Mouse (Mus musculus): ENCODE data around the gene Plpp7.

The Plpp7 gene

DNA sequence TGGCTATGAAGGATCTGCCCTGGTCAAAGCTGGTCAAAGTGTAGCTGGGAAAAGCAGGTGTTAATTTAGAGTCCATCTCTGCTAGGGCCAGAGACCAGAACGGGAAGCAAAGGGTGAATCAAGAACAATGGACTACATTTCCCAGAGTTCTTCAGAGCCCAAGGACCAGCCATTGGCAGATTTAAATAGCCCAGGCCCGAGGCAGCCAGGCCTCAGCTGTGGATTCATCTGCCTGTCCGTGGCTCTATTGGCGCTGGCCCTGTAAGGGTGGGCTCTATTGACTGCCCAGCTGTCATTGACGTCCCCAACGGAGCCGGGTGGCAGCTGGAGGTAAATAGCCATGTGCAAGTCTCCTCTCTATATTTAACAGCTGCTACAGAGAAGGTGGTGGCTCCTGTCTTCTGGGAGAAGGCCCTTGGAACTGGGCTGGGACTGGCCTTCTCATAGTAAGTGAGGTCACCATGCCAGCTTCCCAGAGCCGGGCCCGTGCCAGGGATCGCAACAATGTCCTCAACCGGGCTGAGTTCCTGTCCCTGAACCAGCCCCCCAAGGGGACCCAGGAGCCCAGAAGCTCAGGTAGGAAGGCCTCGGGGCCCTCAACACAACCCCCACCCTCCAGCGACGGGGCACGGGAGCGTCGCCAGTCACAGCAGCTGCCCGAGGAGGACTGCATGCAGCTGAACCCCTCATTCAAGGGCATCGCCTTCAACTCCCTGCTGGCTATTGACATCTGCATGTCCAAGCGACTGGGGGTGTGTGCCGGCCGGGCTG, at the start of gene Plpp7:
Gene Plpp7, plus strand, starts transcription at position 178 of the 771 bp plus-strand sequence.
- DNase-seq = peak; percentile 91

DNA sequence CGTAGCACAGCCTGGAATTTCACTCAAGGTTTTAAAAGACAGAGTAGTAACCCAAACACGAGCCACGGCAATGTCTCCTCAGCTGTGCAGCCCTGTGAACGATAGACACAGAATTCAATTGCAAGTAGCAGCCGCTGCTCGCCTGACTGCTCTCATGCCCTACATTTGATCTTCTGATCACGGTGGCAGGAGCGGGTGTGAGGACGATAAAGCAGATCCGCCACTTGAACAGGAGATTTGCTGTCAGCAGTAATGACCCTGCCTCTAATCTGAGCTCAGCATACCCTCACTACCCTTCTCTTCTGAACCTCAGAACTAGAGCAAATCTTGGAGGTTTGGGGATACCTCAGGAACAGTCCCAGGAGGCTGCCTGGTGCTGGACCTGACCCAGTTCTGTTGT, 49.3 kb upstream of the Plpp7 start:
- DNase-seq = no peak

DNA sequence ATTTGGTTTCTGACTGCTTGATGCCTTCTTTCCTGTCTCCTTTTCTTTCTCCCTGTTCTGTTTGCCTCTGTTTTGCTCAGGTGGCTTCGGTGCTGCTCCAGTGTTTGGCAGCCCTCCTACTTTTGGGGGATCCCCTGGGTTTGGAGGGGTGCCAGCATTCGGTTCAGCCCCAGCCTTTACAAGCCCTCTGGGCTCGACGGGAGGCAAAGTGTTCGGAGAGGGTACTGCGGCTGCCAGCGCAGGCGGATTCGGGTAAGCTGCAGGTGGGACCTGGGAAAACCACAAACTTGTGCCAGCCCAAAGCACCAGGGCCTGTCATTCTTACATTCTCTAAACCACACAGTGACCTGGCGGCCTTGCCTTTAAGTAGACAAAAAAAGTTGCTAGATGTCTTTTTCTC, 48.0 kb upstream of the Plpp7 start:
- no peak for DNase-seq

DNA sequence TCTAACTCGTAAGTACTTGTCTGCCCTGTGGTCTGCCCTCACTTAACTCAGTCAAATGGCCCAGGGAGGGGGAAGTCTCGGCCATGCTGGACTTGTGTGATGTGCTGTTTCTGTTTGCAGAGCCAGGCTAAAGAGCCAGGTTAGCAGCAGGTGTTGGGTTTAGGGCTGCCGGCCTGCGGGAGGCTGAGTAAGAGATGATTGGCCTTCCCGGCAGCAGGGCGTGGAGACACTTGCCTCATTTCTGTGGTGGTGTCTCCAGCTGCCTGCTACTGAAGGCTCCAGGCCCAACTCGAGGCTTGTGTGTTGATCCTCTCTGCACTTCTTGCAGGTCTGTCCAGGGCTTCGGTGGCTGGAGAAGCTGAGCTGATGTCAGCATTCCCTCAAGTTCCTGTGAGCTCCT, 43.5 kb upstream of the Plpp7 start:
- no peak for DNase-seq

DNA sequence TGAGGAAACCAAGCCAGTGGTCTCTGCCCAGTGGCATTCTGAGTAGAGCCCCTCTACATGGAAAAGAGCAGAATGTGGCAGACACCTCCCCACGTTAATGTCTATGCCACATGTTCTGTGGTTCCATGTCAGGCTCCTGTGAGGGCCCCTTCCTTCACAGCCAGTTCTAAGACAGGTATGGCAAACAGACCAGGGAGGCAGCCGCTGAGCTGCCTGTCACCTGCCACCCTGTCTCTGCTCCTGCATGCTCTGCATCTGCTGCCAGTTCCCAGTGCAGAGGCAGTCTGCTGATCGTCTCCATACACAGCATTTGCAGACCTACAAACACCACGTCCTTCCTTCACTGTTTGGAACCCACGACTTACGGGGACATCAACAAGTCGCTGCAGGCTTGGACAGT, 42.9 kb upstream of the Plpp7 start:
- no peak for DNase-seq

DNA sequence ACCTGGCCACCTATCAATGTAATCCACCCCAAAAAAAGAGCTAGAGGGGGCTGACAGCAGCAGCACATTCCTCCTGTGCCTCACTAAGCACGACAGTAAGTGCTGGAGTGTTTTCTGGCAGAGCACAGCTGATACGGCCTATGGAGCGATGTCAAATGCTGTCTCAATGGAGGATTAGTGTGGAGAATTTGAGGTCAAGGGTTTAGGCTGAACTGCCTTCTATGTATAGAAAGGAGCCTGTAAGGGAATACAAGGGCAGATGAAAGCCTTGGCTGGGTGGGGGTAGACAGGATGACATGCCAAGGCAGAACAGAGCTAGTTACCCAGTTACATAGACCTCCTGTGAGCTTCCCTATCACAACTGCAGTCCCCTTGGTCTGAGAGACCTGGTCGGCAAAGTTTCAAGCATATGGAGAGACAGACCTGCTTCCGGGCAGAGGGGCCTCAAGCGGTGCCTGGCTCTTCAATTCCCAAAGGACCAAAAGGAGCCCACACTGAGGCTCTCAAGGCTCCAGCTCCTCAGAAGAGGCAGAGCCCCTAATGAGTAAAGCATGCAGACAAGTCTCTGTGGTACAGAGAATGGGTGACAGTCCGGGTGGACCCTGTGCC, 39.9 kb upstream of the Plpp7 start:
- no peak for DNase-seq

DNA sequence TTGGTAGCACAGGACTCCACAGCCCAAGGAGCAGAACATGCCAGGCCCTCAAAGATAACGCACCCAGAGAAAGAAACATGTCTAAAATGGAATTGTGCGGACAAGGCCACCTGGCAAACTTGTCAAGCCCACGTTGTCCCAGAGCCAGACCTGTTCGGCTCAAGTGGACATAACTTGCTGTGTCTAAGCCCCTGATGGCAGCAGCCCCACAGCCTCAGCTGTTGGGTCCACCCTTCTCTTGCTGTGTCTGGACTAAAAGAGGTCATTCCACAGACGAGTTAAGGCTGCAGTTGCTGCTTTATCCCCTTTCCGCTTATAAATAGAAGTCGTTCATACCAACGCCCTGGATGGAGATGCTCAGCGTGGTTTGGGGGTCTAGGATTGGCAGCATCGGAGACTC, 38.8 kb upstream of the Plpp7 start:
- DNase-seq = no peak

DNA sequence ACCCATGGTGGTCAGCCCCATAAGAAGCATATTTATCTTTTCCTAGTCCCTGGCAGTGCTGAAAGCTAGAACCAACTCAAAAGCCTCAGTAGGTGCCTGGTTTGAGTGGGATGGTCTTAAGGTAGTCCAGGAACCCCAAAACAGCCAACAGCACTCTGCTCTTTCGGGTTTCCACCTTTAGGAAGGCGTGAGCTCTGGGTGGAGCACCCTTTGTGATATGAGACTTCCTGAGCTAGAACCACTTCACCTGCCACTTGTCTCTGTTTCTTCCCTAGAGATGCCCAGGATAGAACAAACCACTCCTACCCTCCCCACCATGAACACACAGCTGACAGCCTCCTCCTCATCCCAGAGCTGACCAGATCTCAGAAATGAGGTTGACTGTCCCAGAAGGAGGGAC, 38.0 kb upstream of the Plpp7 start:
- DNase-seq = no peak

DNA sequence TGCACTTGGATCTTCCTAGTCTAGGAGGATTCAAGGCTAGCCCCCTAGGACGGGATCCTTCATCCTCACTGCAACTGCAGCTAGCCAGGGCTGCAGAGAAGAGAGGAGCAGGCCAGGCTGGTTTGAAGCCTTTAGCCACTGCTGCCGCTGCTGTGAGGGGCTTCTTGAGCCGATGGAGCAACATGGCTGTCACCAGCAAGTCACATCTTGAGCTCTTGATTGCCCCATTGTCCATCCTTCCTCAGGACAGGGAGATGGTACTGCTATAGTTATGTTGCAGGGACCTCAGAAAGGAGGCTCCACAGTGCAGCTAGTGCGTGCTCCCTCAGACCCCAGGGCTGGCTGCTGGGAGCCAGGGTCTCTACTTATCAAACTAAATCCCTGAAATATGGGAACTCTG, 37.5 kb upstream of the Plpp7 start:
- DNase-seq = no peak

DNA sequence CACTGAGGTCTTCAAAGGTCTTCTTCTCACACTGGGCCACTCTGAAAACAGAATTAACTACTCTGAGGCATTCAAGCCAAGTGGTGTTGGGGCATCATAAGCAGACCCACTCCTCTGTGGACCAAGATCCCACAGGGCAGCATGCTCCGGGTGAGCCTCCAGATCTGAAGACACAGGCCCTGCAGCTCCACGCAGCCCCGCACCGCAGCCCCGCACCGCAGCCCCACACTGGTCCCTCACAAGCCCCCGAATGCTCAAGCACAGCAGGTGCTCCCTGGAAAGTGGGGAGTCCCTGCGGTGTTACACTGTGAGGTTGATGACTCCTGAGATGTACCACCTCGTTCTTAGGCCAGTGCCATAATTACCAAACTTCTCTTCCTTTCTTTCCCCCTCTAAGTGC, 37.1 kb upstream of the Plpp7 start:
- no peak for DNase-seq

DNA sequence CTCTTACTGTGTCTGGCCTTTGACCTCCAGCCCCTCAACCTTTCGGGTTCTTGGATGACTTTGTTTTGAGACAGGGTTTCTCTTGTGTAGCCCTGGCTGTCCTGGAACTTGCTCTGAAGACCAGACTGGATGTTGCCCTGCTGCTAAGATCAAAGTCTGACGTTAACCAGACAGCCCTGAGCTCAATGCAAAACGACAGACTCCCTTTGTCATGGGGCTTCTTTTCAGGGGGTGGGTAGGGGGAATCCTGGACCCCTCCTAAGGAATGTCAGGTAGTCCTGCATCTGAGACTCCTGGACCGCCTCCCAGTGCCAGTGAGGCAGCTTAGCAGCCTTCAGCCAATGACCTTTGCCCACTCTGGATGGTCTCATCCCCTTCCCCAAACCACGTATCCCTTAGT, 36.6 kb upstream of the Plpp7 start:
- no peak for DNase-seq

DNA sequence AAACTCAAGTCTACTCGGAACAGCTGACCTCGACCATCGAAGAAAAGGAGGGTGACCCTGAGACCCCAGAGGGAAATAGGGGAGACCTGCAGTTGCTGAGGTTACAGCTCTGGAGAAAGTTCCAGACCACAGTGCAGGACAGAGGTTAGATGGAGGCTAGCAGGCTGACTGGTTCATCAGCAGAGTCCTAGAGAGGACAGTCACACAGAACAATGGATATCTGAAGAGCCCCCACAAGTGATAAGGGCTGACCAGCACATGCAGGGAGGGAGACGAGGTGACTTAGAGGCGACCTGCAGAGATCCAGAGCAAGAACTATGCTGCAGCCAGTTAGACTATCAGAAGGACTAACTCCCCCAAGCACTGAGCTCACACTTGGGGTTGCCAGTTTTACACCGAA, 35.7 kb upstream of the Plpp7 start:
- DNase-seq = no peak

DNA sequence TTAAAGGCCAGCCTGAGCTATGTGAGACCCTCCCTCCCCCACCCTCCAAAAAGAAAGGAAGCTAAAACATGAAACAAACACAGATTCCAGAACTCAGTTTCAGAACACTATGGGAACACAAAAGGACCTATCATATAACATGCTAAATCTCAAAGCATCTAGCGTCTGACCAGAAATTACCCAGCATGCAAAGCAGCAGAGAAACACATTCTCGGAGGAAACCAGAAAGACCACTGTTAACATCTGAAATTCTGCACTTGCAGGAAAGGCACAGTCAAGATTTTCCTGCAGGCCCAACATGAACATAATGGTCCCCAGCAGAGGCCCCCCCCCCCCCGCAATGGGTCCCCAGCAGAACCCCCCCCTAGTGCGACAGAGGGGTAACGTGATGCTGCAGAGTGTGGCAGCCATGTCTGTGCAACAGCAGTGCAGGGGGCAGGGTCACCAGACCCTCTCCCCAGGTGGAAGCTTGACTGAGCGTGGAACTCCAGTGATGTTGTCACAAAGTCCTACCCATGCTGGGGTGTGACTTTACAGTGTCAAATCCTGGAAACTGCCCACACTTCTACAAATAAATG, 35.0 kb upstream of the Plpp7 start:
- no peak for DNase-seq

DNA sequence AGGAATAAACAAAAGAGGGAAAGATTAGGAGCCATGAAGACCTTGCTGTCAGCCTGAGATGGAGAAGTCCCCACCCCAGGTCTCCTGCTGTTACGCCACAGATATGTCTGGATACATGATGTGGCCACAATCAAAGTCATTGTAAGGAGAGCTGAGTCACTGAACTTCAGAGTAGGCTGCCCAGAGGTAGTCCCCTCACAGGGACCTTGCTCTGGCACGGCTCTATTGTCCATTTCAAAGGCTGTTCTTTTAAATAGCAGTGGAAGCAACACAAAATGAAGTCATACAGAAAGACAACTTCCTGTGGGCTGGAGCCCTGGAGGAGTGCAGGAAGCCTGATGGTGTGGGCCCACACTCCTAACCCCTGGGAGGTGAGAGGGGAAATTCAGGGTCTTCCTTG, 34.1 kb upstream of the Plpp7 start:
- DNase-seq = no peak

DNA sequence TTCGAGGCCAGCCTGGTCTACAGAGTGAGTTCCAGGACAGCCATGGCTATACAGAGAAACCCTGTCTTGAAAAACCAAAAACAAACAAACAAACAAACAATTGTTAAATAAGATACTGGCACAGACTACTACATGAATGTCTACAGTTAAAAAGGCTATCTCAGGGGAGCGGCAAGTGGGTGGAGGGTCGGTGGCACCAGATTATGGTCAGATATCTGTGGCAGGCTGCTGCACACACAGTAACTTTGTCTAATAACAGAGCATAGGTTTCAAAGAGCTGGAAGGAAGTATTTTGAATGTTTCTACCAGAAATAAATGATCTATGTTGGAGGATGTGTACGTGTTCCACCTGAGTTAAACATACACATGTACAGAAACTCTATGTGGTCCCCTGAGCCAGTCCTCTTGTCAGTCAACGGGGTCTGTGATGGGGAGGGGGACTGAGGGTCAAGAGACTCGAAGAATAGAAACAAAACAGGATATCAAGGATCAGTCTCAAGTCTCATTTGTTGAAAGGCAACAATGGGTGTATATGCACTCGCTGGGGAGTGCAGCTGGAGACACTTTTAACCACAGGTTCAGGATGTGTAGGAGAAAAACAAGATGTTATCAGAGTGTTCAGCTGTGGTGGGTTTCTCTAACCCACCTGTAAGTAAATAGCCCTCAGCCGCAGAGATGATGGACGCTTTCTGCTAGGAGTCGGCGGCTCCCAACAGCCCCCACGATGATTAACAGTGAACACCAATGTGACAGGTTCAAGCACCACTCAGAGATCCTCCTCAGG, 33.4 kb upstream of the Plpp7 start:
- no peak for DNase-seq

DNA sequence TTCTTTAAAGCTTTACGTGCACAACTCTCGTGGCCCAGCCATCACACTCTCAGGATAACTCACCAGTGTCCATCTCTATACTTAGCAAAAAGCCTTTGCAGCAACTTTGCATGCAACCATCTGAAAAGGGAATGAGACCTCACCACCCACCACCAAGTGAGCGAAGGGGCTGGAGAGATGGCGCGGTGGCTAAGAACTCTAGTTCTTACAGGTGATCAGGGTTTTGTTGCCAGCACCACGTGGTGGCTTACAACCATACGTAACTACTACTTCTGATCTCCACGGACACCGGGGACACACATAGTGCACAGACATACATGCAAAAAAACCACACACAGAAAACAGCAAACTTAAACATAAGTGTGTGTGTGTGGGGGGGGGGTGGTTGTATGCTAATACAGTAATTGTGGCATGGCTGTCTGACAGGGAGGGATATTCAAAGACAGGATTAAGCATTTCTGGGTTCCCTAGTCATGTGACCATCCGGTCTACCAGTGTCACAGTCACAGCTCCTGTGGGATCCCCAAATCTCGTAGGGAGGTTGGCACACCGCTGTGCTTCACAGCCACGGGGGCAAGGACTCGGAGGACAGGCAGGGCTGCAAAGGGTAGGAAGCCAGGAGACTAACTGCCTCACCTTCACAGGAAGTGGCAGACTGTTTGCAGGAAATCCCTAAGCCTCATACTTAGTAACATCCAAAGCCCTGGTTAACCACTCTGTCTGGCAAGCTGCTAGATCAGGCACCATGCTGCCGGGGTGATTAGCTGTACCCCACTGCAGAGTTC, 32.5 kb upstream of the Plpp7 start:
- no peak for DNase-seq

DNA sequence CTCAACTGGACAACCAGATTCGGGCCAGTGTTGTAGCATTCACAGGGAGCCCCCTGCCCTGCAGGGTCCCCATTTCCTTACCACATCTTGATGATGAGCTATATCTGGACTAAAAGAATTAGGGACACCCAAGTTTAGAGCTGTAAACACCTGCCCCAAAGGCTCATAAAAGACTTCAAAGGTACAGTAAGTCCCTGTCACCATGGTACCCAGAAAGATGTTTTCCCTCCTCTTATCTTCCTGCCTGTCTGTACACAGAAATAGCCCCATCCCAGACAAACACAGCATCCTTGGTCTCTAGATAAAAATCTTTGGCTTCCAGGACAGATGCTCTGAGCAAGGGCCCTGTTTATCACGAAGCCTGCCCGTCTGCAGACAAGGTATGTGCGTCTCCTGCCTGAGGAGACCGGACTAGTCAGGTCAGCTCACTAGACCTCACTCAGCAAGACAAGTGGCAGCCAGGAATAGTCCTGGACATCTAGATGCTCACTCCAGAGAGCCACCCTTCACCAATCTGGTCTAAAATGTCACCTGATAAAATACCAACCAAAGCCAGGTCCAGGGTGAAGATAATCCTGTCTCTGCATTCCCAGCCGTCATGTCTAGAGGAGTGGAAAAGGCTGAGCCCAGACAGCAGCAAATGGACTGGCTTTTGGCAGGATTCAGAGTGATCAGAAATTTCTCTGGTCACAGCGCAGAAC, 31.7 kb upstream of the Plpp7 start:
- DNase-seq = no peak

DNA sequence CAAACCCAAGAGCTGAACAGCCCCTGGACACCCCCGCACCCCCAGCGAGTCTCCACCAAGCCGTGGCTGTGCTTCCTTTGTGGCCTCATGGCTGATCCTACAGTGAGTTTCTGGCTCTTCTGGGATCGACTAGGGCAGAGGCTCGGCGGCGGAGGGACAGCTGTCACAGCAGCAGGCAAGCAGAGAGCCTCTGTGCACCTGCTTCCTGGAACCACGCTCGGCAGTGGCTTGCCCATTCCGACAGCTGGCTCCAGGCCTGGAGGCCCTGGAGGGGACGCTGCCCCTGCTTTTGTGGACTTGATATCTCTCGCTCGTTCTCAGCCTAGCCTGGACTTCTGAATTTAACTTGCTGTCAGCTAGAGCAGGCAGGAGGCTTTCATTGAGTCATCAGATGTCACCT, 30.4 kb upstream of the Plpp7 start:
- DNase-seq = no peak

DNA sequence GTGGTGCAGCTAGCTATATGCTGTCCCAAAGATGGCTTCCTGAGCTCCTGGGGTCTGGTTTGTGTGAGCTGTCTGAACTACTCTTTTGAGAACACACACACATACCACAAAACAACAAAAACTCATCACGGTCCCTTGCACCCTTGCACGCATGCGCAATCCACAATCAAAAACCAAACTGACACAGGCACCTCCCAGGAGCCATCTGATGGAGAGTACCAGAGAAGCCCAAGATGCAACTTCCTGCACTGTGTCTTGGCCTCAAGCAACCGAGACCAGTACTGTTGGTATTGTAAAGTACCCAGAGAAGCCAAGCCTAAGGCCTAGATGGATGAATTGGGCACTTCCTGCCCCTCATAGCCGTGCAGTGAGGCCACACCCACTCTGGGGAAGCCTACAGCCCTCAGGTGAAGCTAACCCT, 29.9 kb upstream of the Plpp7 start:
- no peak for DNase-seq

DNA sequence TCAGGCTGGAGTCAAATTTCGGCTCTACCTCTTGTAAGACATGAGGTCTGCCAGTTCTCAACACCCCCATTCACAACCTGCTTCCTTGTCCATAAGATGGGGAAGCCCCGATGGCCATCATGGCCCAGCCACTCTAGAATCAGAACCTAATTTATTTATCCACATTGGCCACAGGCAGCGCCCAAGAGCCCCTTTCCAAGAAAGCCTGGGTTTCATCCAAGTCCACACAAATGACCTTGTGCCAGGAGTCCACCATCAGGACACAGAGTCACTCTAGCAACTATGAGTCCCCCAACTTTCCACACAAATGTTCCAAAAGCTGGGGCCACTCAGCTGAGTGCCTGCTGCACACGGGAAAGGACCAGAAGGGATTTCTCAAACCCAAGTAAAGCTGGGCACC, 29.3 kb upstream of the Plpp7 start:
- no peak for DNase-seq

DNA sequence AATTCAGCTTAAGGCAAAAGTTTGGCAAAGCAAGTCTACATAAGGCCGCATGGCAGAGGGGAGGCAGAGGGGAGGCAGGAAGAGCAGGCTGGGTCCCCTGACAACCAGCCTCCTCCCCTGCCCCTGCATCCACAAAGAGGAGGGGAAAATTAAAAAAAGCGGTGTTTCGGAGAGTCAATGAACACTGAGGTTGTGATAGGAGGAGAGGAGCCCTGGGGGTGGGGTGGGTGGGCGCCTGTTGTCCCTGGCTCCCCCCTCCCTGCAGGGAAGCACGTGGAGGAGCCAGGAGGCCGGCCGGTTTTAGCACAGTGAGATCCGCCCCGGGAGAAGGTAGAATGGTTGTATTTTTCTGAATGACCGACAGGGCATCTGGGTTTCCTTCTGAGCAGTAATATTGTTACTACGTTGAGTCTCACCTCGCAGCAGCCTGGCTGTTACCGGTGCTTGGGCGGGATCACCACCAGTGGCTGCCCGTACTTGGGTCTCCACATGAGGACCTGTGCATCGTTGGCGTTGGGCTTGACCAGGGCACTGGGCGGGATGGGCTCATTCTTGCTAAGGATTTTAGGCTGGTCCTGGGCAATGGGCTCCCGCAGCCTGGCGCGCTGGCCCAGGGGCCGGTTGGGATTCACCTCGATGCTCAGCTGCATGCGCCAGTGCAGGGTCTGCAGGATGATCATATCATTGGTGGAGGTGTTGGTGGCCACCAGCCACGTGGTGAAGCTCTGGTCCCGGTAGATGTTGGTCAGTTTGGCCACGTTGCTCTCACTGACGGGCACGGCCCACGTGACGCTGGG, 26.3 kb upstream of the Plpp7 start:
- no peak for DNase-seq
